Mouse (Mus musculus) cerebellum, adult 2 months (tissue): ENCODE data around the gene Prkrip1.

Experiments
- CTCF ChIP-seq: fragments of 200-500 bp; IDR thresholded peaks from 2 replicates; pipeline ENCODE4 v1.5.1; 2011; ENCODE audit warnings: low read depth, mild to moderate bottlenecking, control low read depth, low read length, moderate library complexity, borderline replicate concordance; ENCODE audit not compliant: insufficient read depth
- POLR2A ChIP-seq: fragments of 200-500 bp; IDR thresholded peaks from 2 replicates; pipeline ENCODE4 v1.6.1; 2011; ENCODE audit warnings: low read length, control low read depth, borderline replicate concordance; ENCODE audit not compliant: insufficient read depth

GRCm38 (mm10) chr5:136186723-136187122, 12.0 kb downstream of the Prkrip1 start:
- peak; percentile 96 for TF ChIP-seq CTCF
- TF ChIP-seq POLR2A = no peak
